Mouse (Mus musculus) testis, adult 2 months (tissue): ENCODE measurements around the gene Gale. TPM values are rescaled to one million over a fixed set of nuclear protein-coding genes. Genes with fewer than 3 reads are reported as not detected.

ENCODE experiments used
- H3K27ac ChIP-seq: fragments of 200-500 bp; 2 replicates; pipeline ENCODE4 v1.5.1; 2012; ENCODE audit warnings: low read depth, low read length; ENCODE audit not compliant: control insufficient read depth, insufficient read depth
- H3K27me3 ChIP-seq: fragments of 200-500 bp; 2 replicates; pipeline ENCODE4 v1.6.1; 2012; ENCODE audit warnings: mild to moderate bottlenecking, low read length, moderate library complexity; ENCODE audit not compliant: control insufficient read depth, insufficient read depth
- H3K36me3 ChIP-seq: fragments of 200-500 bp; 2 replicates; pipeline ENCODE4 v1.6.1; 2012; ENCODE audit warnings: mild to moderate bottlenecking, low read length; ENCODE audit not compliant: control insufficient read depth, insufficient read depth
- H3K4me1 ChIP-seq: fragments of 200-500 bp; 2 replicates; pipeline ENCODE4 v1.6.1; 2012; ENCODE audit warnings: low read length; ENCODE audit not compliant: control insufficient read depth, insufficient read depth
- H3K4me3 ChIP-seq: fragments of 200-500 bp; 2 replicates; pipeline ENCODE4 v1.5.1; 2012; ENCODE audit warnings: low read depth, mild to moderate bottlenecking, low read length, moderate library complexity, mixed read lengths; ENCODE audit not compliant: control insufficient read depth
- CTCF ChIP-seq: fragments of 200-500 bp; IDR thresholded peaks from 2 replicates; pipeline ENCODE4 v1.5.1; 2012; ENCODE audit warnings: low read depth, mild to moderate bottlenecking, inconsistent platforms, low read length, moderate library complexity; ENCODE audit not compliant: control insufficient read depth, insufficient read depth, insufficient replicate concordance
- POLR2A ChIP-seq: fragments of 200-500 bp; IDR thresholded peaks from 2 replicates; pipeline ENCODE4 v1.6.1; 2012; ENCODE audit warnings: low read depth, mild to moderate bottlenecking, inconsistent platforms, low read length, moderate library complexity; ENCODE audit not compliant: control insufficient read depth
- polyA plus RNA-seq: library from polyadenylated mRNA; depleted of rRNA; stranded (reverse); fragments of >200 nt; gene quantifications from 2 replicates; pipeline ENCODE4 v1.2.3, GENCODE M21; 2012

Gale gene
- polyA plus RNA-seq, 1 experiment = 8.9 TPM

DNA sequence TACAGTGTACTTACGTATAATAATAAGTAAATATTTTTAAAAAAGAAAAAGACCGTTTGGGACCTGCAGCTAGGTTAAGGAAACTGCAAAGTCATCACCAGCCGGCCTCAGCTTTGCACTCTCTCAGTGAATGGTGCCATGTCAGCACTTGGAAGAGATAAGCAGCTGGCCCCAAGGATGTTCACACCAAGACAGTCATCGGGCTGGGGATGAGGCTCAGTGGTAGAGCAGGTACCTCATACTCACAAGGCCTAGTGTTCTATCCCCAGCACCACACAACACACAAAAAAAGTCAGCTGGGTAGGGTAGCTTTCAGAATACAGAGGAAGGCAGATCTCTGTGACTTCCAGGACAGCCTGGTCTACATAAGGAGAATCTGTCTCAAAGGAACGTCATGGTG, 21.7 kb downstream of the Gale start:
- Histone ChIP-seq H3K4me1 (peaks cover 6% of the 10 kb centered on the region), H3K4me3 (peak overlapping the region; percentile 97), H3K27me3 (no peaks in the 10 kb centered on the region), H3K27ac (no peak overlapping the region), H3K36me3 (peaks cover 3% of the 10 kb centered on the region; the same call in 1 of the 2 replicates)
- TF ChIP-seq POLR2A (no peak), CTCF (no peak)

DNA sequence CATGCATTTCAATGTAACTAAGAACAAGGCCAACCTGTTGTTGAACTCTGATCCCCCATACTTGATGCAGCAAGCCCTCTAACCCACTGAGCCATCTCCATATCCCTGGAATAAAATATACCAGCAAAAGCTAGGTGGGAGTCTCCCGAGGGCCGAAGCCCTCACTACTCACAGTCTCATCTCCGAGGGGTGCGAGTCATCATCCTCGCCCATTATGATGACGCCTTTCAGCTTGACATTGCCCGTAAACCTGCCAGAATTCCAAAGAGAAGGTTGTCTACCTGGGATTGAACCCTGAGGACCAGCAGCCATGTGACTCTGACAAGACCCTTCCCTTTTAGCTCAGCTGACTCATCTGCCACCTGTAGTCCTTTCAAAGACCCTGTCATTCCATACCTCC, 22.2 kb downstream of the Gale start:
- Histone ChIP-seq H3K27me3 (no peaks in the 10 kb centered on the region), H3K27ac (no peak overlapping the region; the same call in 1 of the 2 replicates), H3K36me3 (peaks cover 3% of the 10 kb centered on the region; the same call in 1 of the 2 replicates), H3K4me1 (peaks cover 6% of the 10 kb centered on the region), H3K4me3 (peak overlapping the region; percentile 97)
- peak; percentile 60; the same call in 1 of the 2 replicates for TF ChIP-seq POLR2A
- no peak for TF ChIP-seq CTCF

- H3K27ac ChIP-seq = peak overlapping the region; percentile 76
Measured at GRCm38 (mm10) chr4:135986301-135986942, 22.9 kb downstream of the Gale start.

GRCm38 (mm10) chr4:135986943-135987710, 23.6 kb downstream of the Gale start, which contains the start of gene Pithd1:
Pithd1 (minus strand) TSS chr4:135987264.
- H3K27ac ChIP-seq = peak within 1 kb of the TSS; percentile 86
- peaks cover 3% of the 10 kb centered on the region; the same call in 1 of the 2 replicates for H3K36me3 ChIP-seq
- TF ChIP-seq POLR2A (peak; percentile 95), CTCF (no peak)
- H3K4me3 ChIP-seq = peak within 1 kb of the TSS; percentile 97
- H3K27me3 ChIP-seq = no peaks in the 10 kb centered on the region
- H3K4me1 ChIP-seq = peaks cover 6% of the 10 kb centered on the region

More at GRCm38 (mm10) chr4:135986301-135986942, 22.9 kb downstream of the Gale start:
- peak overlapping the region; percentile 97 for H3K4me3 ChIP-seq
- peaks cover 6% of the 10 kb centered on the region for H3K4me1 ChIP-seq
- TF ChIP-seq CTCF = no peak
- TF ChIP-seq POLR2A = no peak
- H3K36me3 ChIP-seq = peaks cover 3% of the 10 kb centered on the region; the same call in 1 of the 2 replicates
- H3K27me3 ChIP-seq = no peaks in the 10 kb centered on the region

- no peak for TF ChIP-seq CTCF
- no peak for TF ChIP-seq POLR2A
- Histone ChIP-seq H3K27me3 (no peaks in the 10 kb centered on the region), H3K4me3 (peak overlapping the region; percentile 97), H3K27ac (no peak overlapping the region), H3K36me3 (peaks cover 3% of the 10 kb centered on the region; the same call in 1 of the 2 replicates), H3K4me1 (peaks cover 6% of the 10 kb centered on the region)
Measured at GRCm38 (mm10) chr4:135987714-135988113, 24.2 kb downstream of the Gale start.

DNA sequence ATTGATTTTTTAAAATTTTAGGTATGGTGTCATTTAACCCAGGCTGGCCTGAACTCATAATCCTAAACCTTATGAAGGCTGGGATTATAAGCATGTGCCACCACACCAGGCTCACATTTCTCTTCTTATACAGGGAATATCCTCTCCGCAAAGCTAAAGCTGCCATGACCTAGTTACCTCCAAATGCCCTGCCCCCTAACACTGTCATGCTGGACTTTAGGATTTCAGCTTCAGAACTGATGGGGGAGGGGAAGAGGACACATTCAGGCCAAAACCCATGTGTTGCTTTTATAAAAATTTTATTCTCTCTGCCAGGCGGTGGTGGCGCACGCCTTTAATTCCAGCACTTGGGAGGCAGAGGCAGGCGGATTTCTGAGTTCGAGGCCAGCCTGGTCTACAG, 30.4 kb downstream of the Gale start:
- peaks cover 4% of the 10 kb centered on the region; the same call in 1 of the 2 replicates for H3K4me1 ChIP-seq
- no peak overlapping the region for H3K27ac ChIP-seq
- no peaks in the 10 kb centered on the region for H3K27me3 ChIP-seq
- TF ChIP-seq POLR2A (no peak), CTCF (no peak)
- no peaks in the 10 kb centered on the region for H3K36me3 ChIP-seq
- no peak overlapping the region for H3K4me3 ChIP-seq

DNA sequence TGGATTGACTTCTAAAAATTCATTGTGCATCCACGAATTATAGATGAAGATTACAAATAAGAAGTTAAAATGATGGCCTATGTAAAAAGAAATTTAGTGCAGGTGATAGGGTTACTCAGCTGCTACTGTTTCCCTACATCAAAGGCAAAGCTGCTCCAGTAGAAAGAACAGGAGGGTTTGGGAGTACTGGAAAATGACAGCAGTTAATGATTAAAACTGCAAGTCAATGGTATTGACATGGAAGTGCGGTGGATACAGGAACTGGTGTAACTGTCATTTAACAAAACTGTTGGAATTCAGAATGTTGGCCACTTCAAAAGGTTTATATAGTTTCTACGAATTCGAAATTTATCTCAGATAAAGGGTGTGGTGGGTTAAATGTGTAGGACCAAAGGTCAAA, 31.6 kb downstream of the Gale start:
- Histone ChIP-seq H3K27me3 (no peaks in the 10 kb centered on the region), H3K4me1 (peaks cover 4% of the 10 kb centered on the region; the same call in 1 of the 2 replicates), H3K27ac (no peak overlapping the region; the same call in 1 of the 2 replicates), H3K4me3 (no peak overlapping the region), H3K36me3 (no peaks in the 10 kb centered on the region)
- TF ChIP-seq POLR2A (no peak), CTCF (no peak)
